Mouse (Mus musculus) hindbrain, embryonic 13.5 days (tissue): ENCODE data around the gene Prdm10. TPM values are rescaled to one million over a fixed set of nuclear protein-coding genes. Genes with fewer than 3 reads are reported as not detected.

Source experiments
- ATAC-seq: fragments of 200-750 bp; cut with Nextera tagmentation; 2 replicates; pipeline ENCODE4 v1.8.0; 2017; ENCODE audit warnings: moderate TSS enrichment; ENCODE audit not compliant: low FRiP score
- H3K27ac ChIP-seq: fragments of 300-500 bp; sonication (generic); 2 replicates; pipeline ENCODE4 v1.5.1; 2015; ENCODE audit warnings: inconsistent platforms, mild to moderate bottlenecking, moderate library complexity
- H3K27me3 ChIP-seq: fragments of 300-500 bp; sonication (generic); 2 replicates; pipeline ENCODE4 v1.6.1; 2015; ENCODE audit warnings: mild to moderate bottlenecking, inconsistent platforms
- H3K36me3 ChIP-seq: fragments of 300-500 bp; sonication (generic); 2 replicates; pipeline ENCODE4 v1.6.1; 2015; ENCODE audit warnings: mild to moderate bottlenecking, inconsistent platforms
- H3K4me1 ChIP-seq: fragments of 300-500 bp; sonication (generic); replicated peaks from 2 replicates; pipeline ENCODE4 v1.6.1; 2015; ENCODE audit warnings: inconsistent platforms
- H3K4me2 ChIP-seq: fragments of 300-500 bp; sonication (generic); 2 replicates; pipeline ENCODE4 v1.6.1; 2015; ENCODE audit warnings: inconsistent platforms, mild to moderate bottlenecking, moderate library complexity
- H3K4me3 ChIP-seq: fragments of 300-500 bp; sonication (generic); 2 replicates; pipeline ENCODE4 v1.5.1; 2015; ENCODE audit warnings: mild to moderate bottlenecking, inconsistent platforms
- H3K9ac ChIP-seq: fragments of 300-500 bp; sonication (generic); 2 replicates; pipeline ENCODE4 v1.6.1; 2015; ENCODE audit warnings: mild to moderate bottlenecking, inconsistent platforms
- H3K9me3 ChIP-seq: fragments of 300-500 bp; sonication (generic); 2 replicates; pipeline ENCODE4 v1.6.1; 2016; ENCODE audit warnings: inconsistent platforms
- WGBS: fragments of 180-500 bp; shearing (Covaris S2); methylation state at CpG from one replicate; pipeline ENCODE4 v1.1.7; 2015; 5-methylcytosine and 5-hydroxymethylcytosine counted together
- polyA plus RNA-seq: library from polyadenylated mRNA; unstranded; fragments of >200 nt; fragmentation: Nextera tagmentation; extraction: Ambion mirVana; gene quantifications from 2 replicates; pipeline ENCODE4 v1.2.1, GENCODE M21; 2015

The Prdm10 gene
- polyA plus RNA-seq, result 7.9 and 8.6 TPM in 2 replicates

- Histone ChIP-seq H3K4me2 (peak within 1 kb of the TSS; percentile 75), H3K9ac (peak within 1 kb of the TSS; percentile 97), H3K4me3 (peak within 1 kb of the TSS; percentile 76), H3K36me3 (no peaks in the 10 kb centered on the region), H3K27me3 (no peaks in the 10 kb centered on the region), H3K9me3 (no peaks in the 10 kb centered on the region), H3K4me1 (peaks cover 29% of the 10 kb centered on the region), H3K27ac (peak within 1 kb of the TSS; percentile 100)
- under 1% methylated on average over 35 of the region's 45 CpGs for WGBS
- peak; percentile 94 for ATAC-seq
Measured at GRCm38 (mm10) chr9:31280366-31281010, at the start of gene Prdm10. Gene Prdm10, plus strand, starts transcription at chr9:31280538.

DNA sequence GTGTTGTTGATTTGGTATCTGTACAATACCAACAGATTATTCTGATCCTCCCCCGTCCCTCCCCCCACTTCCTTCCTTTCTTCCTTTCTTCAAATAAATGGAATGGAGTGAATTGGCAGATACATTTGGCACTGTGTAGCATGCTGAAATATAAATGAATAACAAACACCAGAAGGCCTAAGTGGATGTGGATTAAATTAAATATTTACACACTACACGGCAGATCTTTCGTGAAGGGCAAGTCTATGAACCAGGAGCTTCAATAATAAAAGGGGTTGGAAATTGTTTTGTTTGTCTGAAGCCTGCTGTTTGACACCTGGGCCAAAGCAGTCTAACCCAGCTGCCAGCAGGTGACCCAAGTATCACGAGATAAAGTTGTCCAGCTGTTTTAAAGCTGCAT is 45.3 kb upstream of the Prdm10 start:
- H3K27me3 ChIP-seq, result no peaks in the 10 kb centered on the region
- H3K4me1 ChIP-seq, result peaks cover 18% of the 10 kb centered on the region
- no peak overlapping the region for H3K27ac ChIP-seq
- no peak overlapping the region for H3K4me3 ChIP-seq
- H3K9me3 ChIP-seq, result no peaks in the 10 kb centered on the region
- no peak overlapping the region for H3K9ac ChIP-seq
- H3K4me2 ChIP-seq, result no peak overlapping the region
- whole genome bisulfite sequencing, result 66% methylated on average over 4 of the region's 4 CpGs
- H3K36me3 ChIP-seq, result no peaks in the 10 kb centered on the region
- ATAC-seq, result no peak

DNA sequence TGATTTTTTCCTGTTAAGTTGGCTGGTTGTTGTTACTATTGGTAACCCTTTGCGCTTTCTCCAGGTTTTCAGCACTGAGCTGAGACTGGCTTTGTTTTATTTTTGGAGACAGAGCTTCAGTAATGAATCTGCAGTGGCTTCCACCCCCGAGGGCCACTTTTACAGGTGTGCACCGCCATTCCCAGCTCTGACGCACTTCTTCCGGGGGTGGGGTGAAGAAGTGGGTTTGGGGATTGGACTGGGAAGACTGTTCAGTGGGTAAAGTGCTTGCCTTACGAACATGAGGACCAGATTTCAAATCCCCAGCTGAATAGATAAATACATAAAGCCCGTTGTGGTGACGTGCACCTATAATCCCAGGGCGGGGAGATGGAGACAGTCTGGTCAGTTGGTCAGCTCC is 44.8 kb upstream of the Prdm10 start:
- no peak for ATAC-seq
- WGBS, result 89% methylated on average over 9 of the region's 9 CpGs
- no peaks in the 10 kb centered on the region for H3K9me3 ChIP-seq
- H3K4me2 ChIP-seq, result no peak overlapping the region
- no peak overlapping the region for H3K9ac ChIP-seq
- no peak overlapping the region for H3K27ac ChIP-seq
- no peaks in the 10 kb centered on the region for H3K36me3 ChIP-seq
- H3K4me1 ChIP-seq, result peaks cover 18% of the 10 kb centered on the region
- H3K27me3 ChIP-seq, result no peaks in the 10 kb centered on the region
- no peak overlapping the region for H3K4me3 ChIP-seq

GRCm38 (mm10) chr9:31236079-31236478 is 44.3 kb upstream of the Prdm10 start:
- H3K4me2 ChIP-seq, result no peak overlapping the region
- H3K9me3 ChIP-seq, result no peaks in the 10 kb centered on the region
- no peak overlapping the region for H3K27ac ChIP-seq
- H3K9ac ChIP-seq, result no peak overlapping the region
- no peak overlapping the region for H3K4me3 ChIP-seq
- 74% methylated on average over 5 of the region's 5 CpGs for WGBS
- no peak for ATAC-seq
- peaks cover 18% of the 10 kb centered on the region for H3K4me1 ChIP-seq
- H3K27me3 ChIP-seq, result no peaks in the 10 kb centered on the region
- no peaks in the 10 kb centered on the region for H3K36me3 ChIP-seq

DNA sequence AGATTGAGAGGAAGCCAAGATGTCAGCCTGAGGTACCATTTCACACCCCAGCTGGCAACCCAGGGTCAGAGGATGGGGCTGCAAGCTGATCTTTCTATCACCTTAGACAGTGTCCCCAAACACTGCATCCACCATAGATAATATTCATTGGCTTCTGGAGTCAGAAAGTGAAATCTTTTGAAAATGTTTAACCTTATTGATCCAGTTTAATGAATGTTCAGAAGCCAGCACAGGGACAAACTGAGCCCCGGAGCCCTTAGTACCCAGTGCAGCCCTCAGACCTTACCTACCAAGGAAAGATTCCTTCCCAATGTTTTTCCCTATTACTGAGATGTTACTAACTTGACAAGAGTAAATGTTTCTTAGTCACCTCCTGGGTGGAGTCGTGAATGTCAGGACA is 41.8 kb upstream of the Prdm10 start:
- no peak overlapping the region for H3K4me2 ChIP-seq
- H3K36me3 ChIP-seq, result no peaks in the 10 kb centered on the region
- ATAC-seq, result no peak
- H3K4me1 ChIP-seq, result 0 out of 2 replicates have a peak, but pooled peaks cover 4% of the 10 kb centered on the region
- no peak overlapping the region for H3K27ac ChIP-seq
- H3K4me3 ChIP-seq, result no peak overlapping the region
- WGBS, result 92% methylated on average over 2 of the region's 2 CpGs
- H3K9ac ChIP-seq, result no peak overlapping the region
- H3K9me3 ChIP-seq, result no peaks in the 10 kb centered on the region
- H3K27me3 ChIP-seq, result no peaks in the 10 kb centered on the region

DNA sequence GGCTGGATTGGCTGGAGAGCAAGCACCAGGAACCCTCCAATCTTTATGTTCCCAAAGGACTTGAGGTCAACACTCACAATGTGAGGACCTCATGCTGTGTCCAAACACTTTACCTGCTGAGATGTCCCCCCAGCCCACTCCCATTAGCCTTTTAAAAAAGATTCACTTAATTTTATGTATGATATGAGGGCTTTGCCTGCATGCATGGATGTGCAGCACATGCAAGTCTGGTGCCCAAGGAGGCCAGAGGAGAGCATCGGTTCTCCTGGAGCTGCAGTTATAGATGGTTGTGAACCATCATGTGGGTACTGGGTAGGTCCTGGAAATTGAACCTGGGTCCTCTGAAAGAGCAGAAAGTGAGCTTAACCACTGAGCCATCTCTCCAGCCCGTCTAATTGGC is 40.8 kb upstream of the Prdm10 start:
- Histone ChIP-seq H3K36me3 (no peaks in the 10 kb centered on the region), H3K27me3 (no peaks in the 10 kb centered on the region), H3K9me3 (no peaks in the 10 kb centered on the region), H3K4me3 (no peak overlapping the region), H3K4me1 (0 out of 2 replicates have a peak, but pooled peaks cover 4% of the 10 kb centered on the region), H3K9ac (no peak overlapping the region), H3K4me2 (no peak overlapping the region), H3K27ac (no peak overlapping the region)
- ATAC-seq, result no peak
- WGBS, result 94% methylated on average over 2 of the region's 2 CpGs

DNA sequence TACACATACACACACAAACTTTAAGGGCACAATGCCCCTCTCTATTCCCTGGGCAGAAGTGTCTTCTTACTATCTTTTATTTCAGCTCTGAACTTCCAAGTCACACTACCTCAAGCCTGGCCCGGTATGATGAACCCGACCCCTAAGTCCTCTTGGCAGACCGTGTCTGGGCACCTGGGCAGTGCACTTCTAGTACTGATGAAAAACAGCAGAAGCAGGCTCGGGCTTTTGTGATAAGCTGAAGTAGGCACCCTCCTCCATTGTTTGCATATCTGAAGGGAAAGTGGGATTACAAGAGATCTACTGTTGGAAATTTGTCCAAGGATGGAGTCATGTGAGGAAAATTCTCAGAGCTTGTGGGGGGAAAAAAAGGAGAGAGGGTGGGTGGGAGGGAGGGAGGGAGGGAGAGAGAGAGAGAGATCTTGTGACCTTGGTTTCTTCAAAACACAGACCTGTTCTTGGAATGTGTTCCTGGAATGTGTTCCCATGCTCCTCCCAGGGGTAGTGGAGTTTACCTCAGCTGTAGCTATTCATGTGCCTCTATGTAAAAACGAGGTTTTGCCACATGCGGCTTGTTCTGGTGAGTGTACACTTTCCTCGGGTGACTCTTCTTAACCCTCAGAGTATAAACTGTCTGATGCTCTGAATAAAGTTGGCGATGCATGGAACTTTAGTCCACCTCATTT is 39.7 kb upstream of the Prdm10 start:
- Histone ChIP-seq H3K36me3 (no peaks in the 10 kb centered on the region), H3K4me2 (no peak overlapping the region), H3K4me1 (no peaks in the 10 kb centered on the region), H3K9me3 (no peaks in the 10 kb centered on the region), H3K27ac (no peak overlapping the region), H3K4me3 (no peak overlapping the region), H3K9ac (no peak overlapping the region), H3K27me3 (no peaks in the 10 kb centered on the region)
- no peak for ATAC-seq
- 89% methylated on average over 8 of the region's 8 CpGs for WGBS

- no peak overlapping the region for H3K4me2 ChIP-seq
- no peak overlapping the region for H3K9ac ChIP-seq
- H3K27ac ChIP-seq, result no peak overlapping the region
- no peaks in the 10 kb centered on the region for H3K27me3 ChIP-seq
- 0 out of 2 replicates have a peak, but pooled peaks cover under 1% of the 10 kb centered on the region for H3K4me1 ChIP-seq
- 85% methylated on average over 7 of the region's 7 CpGs for WGBS
- H3K4me3 ChIP-seq, result no peak overlapping the region
- no peak for ATAC-seq
- no peaks in the 10 kb centered on the region for H3K36me3 ChIP-seq
- H3K9me3 ChIP-seq, result no peaks in the 10 kb centered on the region
Measured at GRCm38 (mm10) chr9:31241208-31241699, 39.1 kb upstream of the Prdm10 start.

GRCm38 (mm10) chr9:31243306-31243938 is 36.9 kb upstream of the Prdm10 start:
- no peak overlapping the region for H3K9ac ChIP-seq
- no peak overlapping the region for H3K27ac ChIP-seq
- no peak overlapping the region for H3K4me3 ChIP-seq
- no peak for ATAC-seq
- H3K9me3 ChIP-seq, result no peaks in the 10 kb centered on the region
- peaks cover 5% of the 10 kb centered on the region; the same call in 1 of the 2 replicates for H3K4me1 ChIP-seq
- H3K36me3 ChIP-seq, result no peaks in the 10 kb centered on the region
- H3K27me3 ChIP-seq, result no peaks in the 10 kb centered on the region
- H3K4me2 ChIP-seq, result no peak overlapping the region
- WGBS, result 79% methylated on average over 18 of the region's 18 CpGs

DNA sequence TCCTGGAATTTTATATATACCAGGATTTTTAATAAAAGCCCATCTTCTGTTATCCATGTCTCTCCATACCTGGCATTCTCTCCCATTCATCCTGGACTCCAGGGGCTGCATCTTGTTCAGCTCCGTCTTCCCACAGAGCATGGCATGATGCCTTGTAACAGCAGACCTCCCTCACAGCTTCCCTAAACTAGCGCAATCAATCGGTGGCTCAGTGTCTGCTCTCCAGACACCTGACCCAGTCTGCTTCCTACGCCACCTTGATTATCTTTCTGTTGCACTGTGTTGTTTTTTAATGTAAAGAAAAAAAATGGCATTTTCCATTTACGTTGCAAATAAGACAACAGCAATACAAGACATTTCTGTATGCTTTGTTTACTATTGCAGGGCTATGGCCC is 36.4 kb upstream of the Prdm10 start:
- no peaks in the 10 kb centered on the region for H3K27me3 ChIP-seq
- no peak for ATAC-seq
- H3K36me3 ChIP-seq, result no peaks in the 10 kb centered on the region
- WGBS, result 71% methylated on average over 5 of the region's 5 CpGs
- no peak overlapping the region for H3K4me2 ChIP-seq
- H3K4me3 ChIP-seq, result no peak overlapping the region
- H3K9me3 ChIP-seq, result no peaks in the 10 kb centered on the region
- H3K4me1 ChIP-seq, result peaks cover 5% of the 10 kb centered on the region; the same call in 1 of the 2 replicates
- H3K9ac ChIP-seq, result no peak overlapping the region
- H3K27ac ChIP-seq, result no peak overlapping the region

GRCm38 (mm10) chr9:31245006-31245405 is 35.3 kb upstream of the Prdm10 start:
- Histone ChIP-seq H3K9me3 (no peaks in the 10 kb centered on the region), H3K4me1 (peaks cover 5% of the 10 kb centered on the region; the same call in 1 of the 2 replicates), H3K36me3 (no peaks in the 10 kb centered on the region), H3K27me3 (no peaks in the 10 kb centered on the region), H3K9ac (no peak overlapping the region), H3K4me3 (no peak overlapping the region), H3K4me2 (no peak overlapping the region), H3K27ac (no peak overlapping the region)
- WGBS, result 88% methylated on average over 6 of the region's 6 CpGs
- ATAC-seq, result no peak

- ATAC-seq, result no peak
- Histone ChIP-seq H3K4me2 (no peak overlapping the region), H3K36me3 (no peaks in the 10 kb centered on the region), H3K27ac (no peak overlapping the region), H3K9ac (no peak overlapping the region), H3K27me3 (no peaks in the 10 kb centered on the region), H3K9me3 (no peaks in the 10 kb centered on the region), H3K4me1 (peaks cover 5% of the 10 kb centered on the region; the same call in 1 of the 2 replicates), H3K4me3 (no peak overlapping the region)
- WGBS, result 64% methylated on average over 6 of the region's 6 CpGs
Measured at GRCm38 (mm10) chr9:31246421-31246820, 33.9 kb upstream of the Prdm10 start.
